Mouse (Mus musculus) forelimb bud, embryonic 11.5 days (tissue): ENCODE data around the gene Zbtb1.

Experiments
- DNase-seq: peaks from one replicate; pipeline ENCODE4 v3.0.0-alpha.2; 2012; ENCODE audit warnings: low read depth, low spot score

The Zbtb1 gene

GRCm38 (mm10) chr12:76369206-76369977, 674 bp upstream of the Zbtb1 start, which contains the start of gene Zbtb25:
Gene Zbtb25, minus strand, starts transcription at chr12:76369602.
- DNase-seq, result peak; percentile 84

GRCm38 (mm10) chr12:76370831-76371571, 935 bp downstream of the Zbtb1 start:
- DNase-seq, result peak; percentile 69

- no peak for DNase-seq
These were observed 2.0 kb downstream of the Zbtb1 start for GRCm38 (mm10) chr12:76372046-76372445.

GRCm38 (mm10) chr12:76372881-76373818, 3.1 kb downstream of the Zbtb1 start:
- no peak for DNase-seq

- no peak for DNase-seq
These were observed 3.9 kb downstream of the Zbtb1 start for GRCm38 (mm10) chr12:76373991-76374390.

- no peak for DNase-seq
These were observed 4.8 kb downstream of the Zbtb1 start for GRCm38 (mm10) chr12:76374911-76375310.

- DNase-seq, result no peak
These were observed 5.4 kb downstream of the Zbtb1 start for GRCm38 (mm10) chr12:76375506-76375905.

- DNase-seq, result no peak
These were observed 6.6 kb downstream of the Zbtb1 start for GRCm38 (mm10) chr12:76376649-76377048.

GRCm38 (mm10) chr12:76377059-76377458, 7.0 kb downstream of the Zbtb1 start:
- DNase-seq, result no peak

GRCm38 (mm10) chr12:76377726-76378125, 7.7 kb downstream of the Zbtb1 start:
- DNase-seq, result no peak

- DNase-seq, result no peak
These were observed 8.5 kb downstream of the Zbtb1 start for GRCm38 (mm10) chr12:76378556-76378955.

- DNase-seq, result no peak
These were observed 10.1 kb downstream of the Zbtb1 start for GRCm38 (mm10) chr12:76380151-76380550.

- DNase-seq, result no peak
These were observed 15.3 kb downstream of the Zbtb1 start for GRCm38 (mm10) chr12:76385342-76385741.

- DNase-seq, result no peak
These were observed 18.7 kb downstream of the Zbtb1 start for GRCm38 (mm10) chr12:76388794-76389193.

GRCm38 (mm10) chr12:76391595-76392271, 21.7 kb downstream of the Zbtb1 start:
- no peak for DNase-seq

- no peak for DNase-seq
These were observed 22.9 kb downstream of the Zbtb1 start for GRCm38 (mm10) chr12:76392979-76393378.

GRCm38 (mm10) chr12:76397281-76397680, 27.2 kb downstream of the Zbtb1 start:
- no peak for DNase-seq

GRCm38 (mm10) chr12:76401674-76402073, 31.6 kb downstream of the Zbtb1 start:
- no peak for DNase-seq

- no peak for DNase-seq
These were observed 33.2 kb downstream of the Zbtb1 start for GRCm38 (mm10) chr12:76402991-76403885.

GRCm38 (mm10) chr12:76403886-76404537, 33.9 kb downstream of the Zbtb1 start, which contains the start of gene Hspa2:
Gene Hspa2, plus strand, starts transcription at chr12:76404176.
- peak; percentile 99 for DNase-seq
